Mouse (Mus musculus) lung, adult 2 months (tissue): ENCODE results near the gene Pcif1.

ENCODE experiments used
- CTCF ChIP-seq: fragments of 200-500 bp; IDR thresholded peaks from 2 replicates; pipeline ENCODE4 v1.5.1; 2011; ENCODE audit warnings: mild to moderate bottlenecking, low read length, control low read depth; ENCODE audit not compliant: insufficient read depth
- POLR2A ChIP-seq: fragments of 200-500 bp; IDR thresholded peaks from 2 replicates; pipeline ENCODE4 v1.6.1; 2011; ENCODE audit warnings: low read depth, mild to moderate bottlenecking, control low read depth, low read length, borderline replicate concordance; ENCODE audit errors: extremely low read depth

DNA sequence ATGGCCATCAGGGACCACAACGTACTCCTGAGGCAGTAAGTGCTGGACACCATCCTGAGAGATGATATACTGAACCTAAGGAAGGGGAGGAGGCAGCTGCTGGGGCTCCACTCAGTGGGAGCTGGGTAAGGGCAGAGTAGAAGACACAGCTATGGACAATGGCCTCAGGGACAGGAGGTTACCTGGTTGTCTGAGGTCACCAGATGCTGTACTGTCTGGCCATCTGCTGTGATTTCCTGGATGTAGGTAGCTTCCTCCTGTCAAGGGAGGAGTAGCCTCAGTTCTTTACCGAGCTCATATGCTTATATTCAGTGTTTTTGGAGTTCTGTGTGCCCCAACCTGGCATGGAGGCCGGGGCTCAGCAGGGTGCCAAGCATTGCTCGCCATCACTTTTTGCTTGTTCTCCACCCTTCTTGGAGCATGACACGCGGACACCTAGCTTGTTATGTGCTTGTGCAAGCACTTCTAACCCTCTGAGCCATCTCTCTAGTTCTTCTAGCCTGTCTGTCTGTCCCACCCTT is 13.7 kb downstream of the Pcif1 start:
- TF ChIP-seq CTCF: no peak
- no peak for TF ChIP-seq POLR2A
